Mouse (Mus musculus) kidney, adult 11 months (tissue): ENCODE measurements around the gene Gm20661.
"Not testable (repeated sequence)": the region's sequence is repeated elsewhere in the genome, so short reads cannot be mapped to it uniquely, and the experiment has no call there.

Experiments used
- DNase-seq: peaks from one replicate; pipeline ENCODE4 v3.0.0; 2022

Gm20661 gene

DNA sequence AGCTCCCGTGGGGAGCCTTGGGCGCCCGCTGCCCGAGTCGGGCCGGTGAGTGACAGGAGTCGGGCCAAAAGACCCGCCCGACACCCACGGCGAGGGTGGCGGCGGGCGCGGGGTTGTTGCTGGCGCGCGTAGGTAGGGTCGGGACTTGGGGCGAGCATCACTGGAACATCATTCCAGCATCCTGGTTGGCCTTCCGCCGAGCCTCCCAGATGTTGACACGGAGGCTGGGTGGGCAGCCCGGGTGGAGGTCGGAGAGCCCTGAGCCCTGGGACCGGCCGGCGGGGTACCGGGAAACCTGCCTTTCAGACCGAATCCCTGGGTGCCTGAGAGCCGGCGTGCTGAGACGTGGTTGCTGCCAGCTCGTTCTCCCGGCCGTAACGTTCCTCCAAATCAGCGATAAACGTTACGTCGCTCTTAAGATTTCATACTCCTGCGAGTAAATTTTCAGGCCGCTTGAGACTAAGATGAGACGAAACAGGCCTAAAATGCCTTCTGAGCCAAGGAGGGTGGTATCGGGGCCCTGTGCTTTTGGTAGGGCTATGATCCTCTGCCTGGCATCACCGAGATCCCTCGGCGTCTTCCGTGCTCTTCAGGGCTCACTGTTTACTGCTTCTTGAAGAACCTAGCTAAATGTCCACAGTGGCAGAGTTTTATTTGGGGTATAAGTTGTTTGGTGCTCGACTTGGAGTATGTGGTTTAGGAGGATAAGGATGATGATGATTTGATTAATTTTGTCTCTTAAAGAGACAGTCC lies 20.1 kb downstream of the Gm20661 start:
- DNase-seq: no peak

DNA sequence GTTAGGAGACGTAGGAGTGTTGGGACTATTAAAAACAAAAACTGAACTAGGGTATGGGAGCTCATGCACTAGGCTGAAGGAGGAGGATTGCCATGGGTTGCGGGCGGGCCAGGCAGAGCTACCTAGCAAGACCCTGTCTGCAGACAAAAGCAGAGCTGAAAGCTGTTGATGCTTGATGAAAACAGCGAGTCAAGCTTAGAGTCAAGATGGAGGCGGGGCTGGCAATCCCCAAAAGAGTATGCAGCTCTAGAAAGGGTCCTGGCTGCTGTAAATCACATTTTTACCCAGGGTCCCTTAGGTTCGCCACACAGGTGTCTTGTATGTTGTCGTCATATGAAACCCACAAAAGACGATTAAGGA lies 20.7 kb downstream of the Gm20661 start:
- no peak for DNase-seq

DNA sequence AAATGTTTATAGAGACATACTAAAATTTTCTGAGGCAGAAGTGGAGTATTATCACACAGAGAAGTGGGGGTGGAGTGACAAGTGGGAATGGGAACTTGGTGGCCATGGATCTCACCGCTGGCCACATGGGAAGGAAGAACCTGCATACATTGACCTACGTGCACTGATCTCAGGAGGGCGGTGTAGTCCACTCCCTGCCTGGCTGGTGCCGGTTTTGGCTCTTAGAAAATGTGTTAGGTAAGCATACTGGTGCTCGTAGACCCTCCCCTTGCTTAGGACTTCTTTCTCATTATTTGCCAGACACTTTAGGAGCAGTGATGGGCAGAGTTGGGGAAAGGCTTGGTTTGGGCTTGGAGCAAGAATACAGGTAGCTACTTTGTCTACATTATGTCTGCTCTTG lies 25.2 kb downstream of the Gm20661 start:
- no peak for DNase-seq

DNA sequence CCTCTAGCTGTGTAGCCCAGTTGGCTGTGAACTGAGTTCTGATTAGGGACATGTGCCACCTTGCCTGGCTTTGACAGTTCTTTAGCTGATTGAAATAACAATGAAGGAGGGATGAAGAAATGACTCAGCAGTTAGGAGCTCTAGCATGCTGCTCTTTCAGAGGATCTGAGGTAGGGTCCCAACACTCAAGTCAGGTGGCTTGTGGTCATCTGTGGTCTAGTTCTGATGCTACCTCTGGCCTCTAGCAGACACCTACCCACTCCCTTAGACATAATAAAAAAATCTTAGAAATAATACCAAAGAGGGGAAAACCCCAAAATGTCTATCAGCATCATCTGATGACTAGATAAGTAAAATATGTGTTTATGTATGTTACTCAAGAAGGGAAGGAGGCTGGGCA lies 27.5 kb downstream of the Gm20661 start:
- DNase-seq: no peak

DNA sequence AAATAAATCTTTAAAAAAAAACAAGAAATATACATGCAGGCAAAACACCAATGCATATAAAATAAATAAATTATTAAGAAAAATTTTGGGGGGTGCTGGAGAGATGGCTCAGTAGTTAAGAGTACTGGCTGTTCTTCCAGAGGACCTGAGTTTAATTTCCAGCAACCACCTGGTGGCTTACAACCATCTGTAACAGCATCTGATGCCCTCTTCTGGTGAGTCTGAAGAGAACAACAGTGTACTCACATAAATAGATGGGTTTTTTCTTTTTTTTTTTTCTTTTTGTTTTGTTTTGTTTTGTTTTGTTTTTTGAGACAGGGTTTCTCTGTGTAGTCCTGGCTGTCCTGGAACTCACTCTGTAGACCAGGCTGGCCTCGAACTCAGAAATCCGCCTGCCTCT lies 30.7 kb downstream of the Gm20661 start:
- DNase-seq: not testable (repeated sequence)

DNA sequence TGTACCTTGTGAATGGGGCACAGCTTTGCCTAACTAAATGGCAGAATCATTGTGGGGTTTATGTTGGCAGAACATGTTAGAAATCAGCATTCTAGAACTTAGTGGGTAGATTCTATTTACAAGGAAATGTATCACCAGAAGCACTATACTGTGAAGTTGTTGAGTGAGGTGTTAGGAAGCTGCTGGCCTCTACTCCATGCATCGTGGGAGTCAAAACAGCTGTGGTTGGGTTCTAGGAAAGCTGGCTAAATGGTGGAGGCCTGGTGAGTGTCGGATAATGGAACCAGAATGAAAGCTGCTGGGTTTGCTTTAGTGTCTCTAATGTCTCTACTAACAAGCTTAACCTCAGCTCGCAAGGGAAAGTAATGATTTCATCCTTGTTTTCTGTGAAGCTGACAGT lies 34.3 kb downstream of the Gm20661 start:
- no peak for DNase-seq

DNA sequence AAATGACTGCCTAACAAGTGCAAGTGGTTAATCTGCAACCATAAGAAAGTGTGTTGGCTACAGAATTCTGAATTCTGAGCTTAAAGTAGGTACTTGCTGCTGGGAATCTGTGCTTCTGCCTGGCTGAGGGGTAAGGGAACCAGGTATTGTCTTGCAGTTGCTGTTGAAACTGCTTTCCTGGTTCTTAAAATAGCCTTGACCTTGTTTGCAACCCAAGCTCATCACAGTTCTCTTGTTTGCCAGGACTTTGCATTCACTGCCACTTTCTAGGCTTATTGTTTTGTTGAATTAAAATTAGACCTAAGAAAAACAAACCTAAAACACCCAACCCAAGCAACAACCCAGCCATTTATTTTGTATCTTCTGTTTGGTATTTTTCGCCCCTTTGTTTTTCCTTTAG lies 37.9 kb downstream of the Gm20661 start:
- DNase-seq: no peak

DNA sequence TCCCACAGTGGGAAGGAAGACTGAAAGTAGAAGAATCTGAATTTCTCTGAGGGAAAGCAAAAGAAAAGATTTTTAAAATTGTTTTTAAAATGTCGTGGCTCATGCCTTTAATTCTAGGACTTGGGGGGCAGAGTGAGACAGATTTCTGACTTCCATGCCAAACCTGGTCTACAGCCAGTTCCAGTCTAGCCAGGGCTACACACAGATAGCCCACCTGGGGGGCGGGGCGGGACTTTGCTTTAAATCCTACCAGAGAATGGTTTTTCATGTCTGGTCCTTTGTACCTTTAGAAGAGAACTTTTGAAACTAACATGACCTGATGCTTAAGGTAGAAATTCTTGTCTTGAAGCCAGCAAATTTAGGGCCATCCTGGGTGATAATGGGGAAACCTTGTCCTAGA lies 40.4 kb downstream of the Gm20661 start:
- DNase-seq: no peak

DNA sequence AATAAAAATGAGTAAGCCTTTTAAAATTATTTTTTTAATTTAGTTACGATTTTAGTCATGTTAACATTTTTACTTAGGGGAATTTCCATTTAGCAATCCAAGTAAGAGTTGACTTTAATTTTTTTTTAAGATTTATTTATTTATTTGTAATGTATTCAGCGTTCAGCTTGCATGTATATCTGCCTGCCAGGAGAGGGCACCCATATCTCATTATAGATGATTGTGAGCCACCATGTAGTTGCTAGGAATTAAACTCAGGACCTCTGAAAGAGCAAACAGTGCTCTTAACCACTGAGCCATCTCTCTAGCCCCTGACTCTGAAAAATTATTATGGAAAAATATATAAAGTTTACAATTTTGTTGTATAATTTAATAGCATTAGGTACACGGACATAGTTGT lies 43.7 kb downstream of the Gm20661 start:
- DNase-seq: no peak

DNA sequence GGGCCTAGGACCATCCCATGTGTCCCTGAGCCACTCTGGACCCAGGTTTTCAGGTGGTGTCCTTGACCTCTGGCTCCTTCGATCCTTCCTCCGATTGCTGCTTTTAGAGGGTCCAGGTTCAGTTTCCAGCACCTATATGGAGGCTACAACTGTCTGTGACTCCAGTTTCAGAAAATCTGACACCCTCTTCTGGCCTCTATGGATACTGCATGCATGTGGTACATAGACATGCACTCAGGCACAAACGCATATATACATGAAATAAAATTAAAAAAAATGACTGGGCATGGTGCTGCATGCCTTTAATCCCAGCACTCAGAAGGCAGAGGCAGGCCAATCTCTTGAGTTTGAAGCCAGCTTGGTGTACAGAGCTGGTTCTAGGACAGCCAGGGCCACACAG lies 45.0 kb downstream of the Gm20661 start:
- no peak for DNase-seq

DNA sequence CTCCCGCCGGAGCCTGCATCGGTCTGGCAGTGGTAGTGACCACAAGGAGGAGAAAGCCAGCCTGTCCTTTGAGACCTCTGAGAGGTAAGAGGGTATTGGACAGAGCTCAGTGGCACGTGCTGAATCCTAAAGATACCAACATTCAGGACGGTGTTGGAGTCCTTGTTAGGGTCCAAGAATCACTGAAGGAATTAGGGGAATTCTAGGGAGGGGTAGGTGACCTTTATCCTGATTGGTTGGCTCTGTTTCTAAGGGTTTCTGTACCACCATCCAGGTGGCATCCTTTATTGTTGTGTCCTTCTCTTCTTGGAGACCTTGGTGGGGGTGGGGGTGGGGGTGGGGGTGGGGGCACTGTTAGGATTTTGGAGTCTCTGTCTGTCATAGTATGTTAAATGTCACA lies 49.3 kb downstream of the Gm20661 start:
- DNase-seq: no peak

DNA sequence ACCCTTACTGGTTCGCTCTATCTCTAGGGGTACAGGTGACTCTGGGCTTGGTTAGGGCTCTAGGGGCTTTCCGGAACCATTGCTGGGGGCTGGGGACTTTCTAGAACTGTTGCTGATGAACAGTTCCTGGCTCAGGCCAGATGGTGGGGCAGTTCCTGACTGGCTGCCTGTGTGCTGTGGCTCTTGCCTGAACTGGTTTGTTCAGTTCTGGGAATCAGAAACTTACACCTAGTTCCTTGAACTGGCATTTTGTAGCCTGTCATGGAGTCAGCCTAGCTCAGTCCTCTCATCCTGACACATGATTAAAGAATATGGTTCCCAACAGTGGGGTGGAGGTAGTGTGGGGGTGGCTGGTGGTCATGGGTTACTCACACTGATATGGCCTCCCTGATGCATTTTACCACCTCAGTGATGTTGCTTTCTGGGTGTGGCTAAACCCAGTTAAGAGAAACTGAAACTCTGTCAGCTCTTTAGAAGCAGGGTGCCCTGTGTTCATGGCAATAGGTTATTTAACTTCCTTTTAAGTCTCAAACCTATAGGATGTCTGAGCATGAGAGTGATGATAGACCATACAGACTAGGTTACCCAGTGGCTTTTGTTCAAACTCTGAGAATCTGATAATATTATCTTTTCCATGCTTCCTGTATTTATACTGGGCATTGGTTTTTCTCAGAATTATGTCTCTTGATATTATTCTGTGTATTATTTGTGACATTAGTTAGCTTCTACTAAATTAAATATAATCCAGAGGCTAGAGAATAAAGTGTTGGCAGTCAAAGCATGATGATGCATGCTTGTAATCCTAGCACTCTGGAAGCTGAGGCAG lies 52.7 kb downstream of the Gm20661 start:
- DNase-seq: no peak
